Mouse (Mus musculus) kidney, postnatal 25 days (tissue): ENCODE results near the gene Fam126b.
"Not testable (repeated sequence)": the region's sequence is repeated elsewhere in the genome, so short reads cannot be mapped to it uniquely, and the experiment has no call there.

Source experiments
- DNase-seq, 2 experiments: peaks; one replicate each; pipeline ENCODE4 v3.0.0; 2021; ENCODE audit warnings: mixed read lengths in 2 of 2

Fam126b gene

DNA sequence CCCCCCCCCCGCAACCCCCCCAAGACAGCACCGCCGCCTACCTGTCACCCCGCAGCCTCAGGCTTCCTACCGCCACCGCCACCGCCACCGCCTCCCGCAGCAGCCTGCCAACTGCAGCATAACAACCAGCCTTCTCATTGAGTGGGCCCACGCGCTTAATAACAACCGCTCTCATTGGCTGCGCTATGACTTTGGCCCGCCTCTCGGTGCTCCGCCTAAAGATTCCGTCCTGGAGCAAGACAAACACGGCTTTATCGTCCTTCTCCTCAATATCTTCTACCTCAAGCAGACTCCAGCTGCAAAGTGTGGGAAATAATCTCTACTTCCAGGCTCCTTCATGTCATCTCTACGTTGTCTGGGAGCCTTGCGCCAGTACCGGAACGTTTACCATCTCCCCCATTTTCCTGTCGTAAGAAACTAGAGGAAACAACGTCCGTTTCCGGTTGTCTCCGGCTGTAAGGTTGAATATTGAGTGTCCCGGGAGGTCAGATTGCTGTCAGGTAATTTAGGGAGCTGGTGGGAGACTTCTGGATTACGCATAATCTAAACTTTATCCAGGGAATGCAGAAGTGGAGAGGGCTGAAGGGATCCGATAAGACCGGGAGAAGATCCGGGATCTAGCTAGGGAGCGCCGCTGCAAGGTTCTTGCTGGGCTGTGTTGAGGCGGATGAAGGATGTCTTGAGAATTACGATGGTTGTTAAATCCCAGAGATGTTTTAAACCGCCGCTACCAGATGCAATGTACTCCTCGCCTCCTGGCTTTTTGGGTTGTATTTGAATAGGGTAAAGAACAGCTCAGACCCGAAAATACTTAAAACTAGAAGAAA is at the start of gene Fam126b, which contains the start of gene Ndufb3:
Gene Fam126b (minus strand): TSS at position 153 of the 827 bp plus-strand sequence.
Gene Ndufb3 (plus strand): TSS at position 214 of the 827 bp plus-strand sequence.
- peak; percentile 91 to 96 for DNase-seq

DNA sequence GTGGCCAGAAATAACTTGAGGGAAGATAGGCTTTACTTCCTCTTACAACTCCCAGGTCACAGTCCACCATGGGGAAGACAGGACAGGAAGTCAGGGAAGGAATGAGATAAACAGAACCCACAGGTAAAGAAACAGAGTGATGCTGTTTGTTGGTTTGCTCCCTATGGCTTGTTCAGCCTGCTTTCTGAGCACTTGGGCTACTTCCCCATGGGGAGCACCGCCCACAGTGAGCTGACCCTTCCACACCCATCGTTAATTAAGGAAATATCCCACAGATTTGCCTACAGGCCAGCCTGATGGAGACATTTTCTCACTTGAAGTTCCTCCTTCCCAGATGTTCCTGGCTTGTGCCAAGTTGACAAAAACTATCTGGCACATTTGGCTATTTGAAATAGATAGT is 42.7 kb upstream of the Fam126b start:
- DNase-seq, result not testable (repeated sequence)

DNA sequence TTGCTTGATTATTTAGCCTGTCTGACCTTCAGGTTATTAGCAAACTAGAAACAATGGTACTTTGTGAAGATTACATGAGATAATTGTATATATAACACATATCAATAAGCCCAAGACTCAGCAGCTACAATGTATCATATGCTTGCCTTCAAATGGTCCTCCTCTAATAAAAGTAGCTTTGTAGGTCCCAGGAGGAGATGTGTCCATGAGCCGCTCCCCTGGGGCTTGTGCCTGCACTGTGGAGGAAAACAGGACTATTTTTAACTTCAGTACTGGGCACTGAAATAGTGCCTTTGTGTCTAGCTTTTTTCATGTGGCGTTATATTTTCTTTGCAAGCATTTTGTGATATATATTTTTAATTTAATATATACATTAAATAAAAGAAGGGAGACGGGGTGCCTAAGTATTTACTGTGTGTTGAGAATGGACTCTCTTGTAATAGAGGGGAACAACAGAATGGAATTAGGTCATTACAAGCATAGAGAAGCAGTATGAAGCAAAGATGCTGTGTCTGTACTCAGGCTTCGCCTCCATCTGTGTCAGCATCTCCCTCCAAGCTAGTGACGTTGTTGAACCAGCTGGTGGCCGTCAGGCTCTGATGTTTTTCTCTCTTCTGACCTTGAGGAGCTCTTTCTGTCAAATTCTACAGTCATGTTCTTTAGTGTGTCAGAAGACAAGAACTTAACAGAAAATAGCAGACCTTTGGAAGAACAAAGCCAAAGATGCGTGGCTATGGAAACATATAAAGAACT is 36.0 kb upstream of the Fam126b start:
- peak; percentile 12 to 40 for DNase-seq

DNA sequence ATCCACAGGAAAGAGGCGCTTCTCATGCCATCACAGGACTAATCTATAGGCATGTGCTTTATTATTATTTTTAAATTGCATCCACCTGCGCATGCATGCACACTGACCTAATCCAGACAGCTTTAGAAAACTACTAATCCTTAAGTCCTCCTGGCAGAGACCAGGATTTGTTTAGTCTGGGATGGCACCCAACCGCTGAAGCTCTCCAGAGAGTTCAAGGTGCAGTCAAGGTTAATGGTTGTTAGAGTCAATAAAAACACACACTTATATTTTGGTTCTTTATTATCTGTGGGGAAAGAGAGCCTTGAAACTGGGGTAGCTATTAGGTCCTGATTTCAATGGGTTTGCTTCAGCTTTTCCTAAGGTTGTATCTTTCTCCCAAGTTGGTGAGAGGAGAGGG is 35.1 kb upstream of the Fam126b start:
- peak in 1 of 2 experiments; percentile 13 for DNase-seq

GRCm38 (mm10) chr1:58618766-58619165 is 32.6 kb upstream of the Fam126b start:
- DNase-seq, result no peak

- DNase-seq, result no peak
Measured at GRCm38 (mm10) chr1:58617978-58618668, 32.0 kb upstream of the Fam126b start.

GRCm38 (mm10) chr1:58617076-58617475 is 31.0 kb upstream of the Fam126b start:
- no peak for DNase-seq

DNA sequence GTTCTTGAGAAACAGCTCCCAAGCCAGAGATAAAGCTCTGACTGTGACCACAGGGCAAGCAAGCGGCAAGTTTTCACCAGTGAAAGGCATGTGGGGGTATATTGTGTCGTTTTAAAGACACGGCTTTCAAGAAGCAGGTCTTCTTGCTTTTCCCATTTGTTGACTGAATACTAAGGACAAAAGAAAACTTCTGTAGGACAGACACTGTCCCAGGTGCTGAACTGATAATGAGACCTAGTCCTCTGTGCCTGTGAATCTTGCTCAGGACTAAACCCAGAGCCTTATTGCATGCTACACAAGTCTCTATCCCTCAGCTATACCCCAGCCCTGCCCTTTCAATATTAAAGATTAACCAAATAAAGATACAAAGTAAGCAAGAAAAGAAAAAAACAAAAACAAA is 30.1 kb upstream of the Fam126b start:
- no peak for DNase-seq

DNA sequence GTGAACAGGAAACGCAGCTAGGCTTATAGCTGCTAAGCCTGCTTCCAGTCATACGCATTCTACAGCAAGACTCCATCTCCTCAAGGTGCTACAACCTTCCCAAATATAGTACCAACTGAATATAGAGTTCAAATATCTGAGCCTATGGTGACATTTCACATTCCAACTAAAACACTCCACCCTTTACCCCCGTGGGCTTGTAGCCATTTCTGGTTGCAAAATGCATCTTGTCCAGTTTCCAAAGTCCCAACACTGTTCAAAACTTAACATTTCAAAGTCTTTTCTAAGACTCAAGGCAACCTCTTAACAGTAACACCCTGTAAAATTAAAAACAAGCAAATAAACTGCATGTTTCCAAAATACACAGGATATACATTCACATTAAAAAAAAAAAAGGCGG is 29.0 kb upstream of the Fam126b start:
- no peak for DNase-seq

DNA sequence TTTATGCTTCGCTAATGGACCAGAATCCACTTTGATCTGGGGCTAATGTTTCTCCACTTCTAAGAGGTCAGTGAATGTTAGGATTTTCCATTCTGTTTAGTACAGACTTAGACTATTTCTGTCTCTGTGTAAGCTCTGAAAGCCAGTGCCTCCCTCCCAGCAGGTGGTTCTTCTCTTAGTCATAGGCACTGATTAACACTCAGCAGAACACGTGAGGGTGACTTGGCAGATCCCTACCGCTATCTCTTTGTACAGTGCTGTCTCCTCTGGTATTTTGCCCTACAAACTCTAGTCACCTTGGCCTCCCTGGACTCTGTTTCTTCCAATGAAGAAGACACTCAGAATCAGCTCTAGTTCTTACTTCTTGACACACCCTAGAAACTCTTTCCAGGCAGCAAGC is 28.3 kb upstream of the Fam126b start:
- DNase-seq, result peak; percentile 79 to 90

GRCm38 (mm10) chr1:58613786-58614185 is 27.7 kb upstream of the Fam126b start:
- DNase-seq, result peak in 1 of 2 experiments; percentile 43

GRCm38 (mm10) chr1:58610611-58611010 is 24.5 kb upstream of the Fam126b start:
- DNase-seq, result no peak

GRCm38 (mm10) chr1:58610166-58610565 is 24.0 kb upstream of the Fam126b start:
- DNase-seq, result peak in 1 of 2 experiments; percentile 35

DNA sequence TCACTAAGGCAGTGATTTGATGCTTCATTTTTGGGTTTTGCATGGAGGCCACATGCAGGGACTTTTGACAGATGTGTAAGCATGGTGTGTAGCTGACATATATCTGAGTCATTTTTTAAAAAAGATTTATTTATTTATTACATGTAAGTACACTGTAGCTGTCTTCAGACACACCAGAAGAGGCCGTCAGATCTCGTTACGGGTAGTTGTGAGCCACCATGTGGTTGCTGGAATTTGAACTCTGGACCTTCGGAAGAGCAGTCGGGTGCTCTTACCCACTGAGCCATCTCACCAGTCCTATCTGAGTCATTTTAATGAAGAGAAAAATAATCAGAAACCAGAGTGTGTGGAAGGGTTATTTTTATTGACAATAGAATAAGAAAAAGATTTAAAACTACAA is 23.5 kb upstream of the Fam126b start:
- peak in 1 of 2 experiments; percentile 50 for DNase-seq

DNA sequence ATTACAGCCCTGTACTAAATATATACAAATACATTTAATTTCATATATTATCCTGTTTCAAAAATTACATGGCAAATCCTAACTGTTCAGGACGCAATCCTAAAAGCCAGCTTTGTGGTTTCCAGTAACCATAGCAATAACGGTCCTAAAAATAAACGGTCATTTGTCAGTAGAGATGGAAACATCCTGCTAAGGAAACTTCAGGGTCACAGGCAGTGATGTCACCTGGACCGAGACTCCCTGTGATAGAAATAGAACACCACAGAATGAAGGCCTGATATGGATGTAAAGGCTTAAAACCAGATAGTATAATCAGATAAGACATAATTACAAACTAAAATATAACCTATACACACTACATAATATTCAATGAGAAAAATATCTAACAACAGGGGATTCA is 17.6 kb upstream of the Fam126b start:
- no peak for DNase-seq

- DNase-seq, result peak in 1 of 2 experiments; percentile 40
Measured at GRCm38 (mm10) chr1:58602681-58603080, 16.6 kb upstream of the Fam126b start.

DNA sequence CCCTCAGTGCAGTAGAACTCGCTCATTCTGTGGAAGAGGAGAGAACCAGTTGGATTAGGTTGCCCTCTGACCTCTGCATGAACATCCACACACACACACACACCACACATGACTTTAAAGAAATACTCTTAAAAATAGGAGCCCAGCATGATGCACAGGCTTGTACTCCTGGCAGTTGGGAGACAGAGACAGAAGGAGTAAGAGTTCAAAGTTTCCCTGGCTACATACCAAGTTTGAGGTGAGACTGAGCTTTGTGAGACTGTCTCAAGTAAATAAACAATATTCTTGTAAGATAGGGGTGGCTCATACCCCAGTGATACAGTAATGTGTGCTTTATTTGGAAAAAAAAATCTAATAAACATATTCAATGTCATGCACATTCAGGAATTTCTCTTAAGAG is 1.4 kb upstream of the Fam126b start:
- DNase-seq, result no peak

- DNase-seq, result no peak
Measured at GRCm38 (mm10) chr1:58585373-58586170, 551 bp downstream of the Fam126b start.

DNA sequence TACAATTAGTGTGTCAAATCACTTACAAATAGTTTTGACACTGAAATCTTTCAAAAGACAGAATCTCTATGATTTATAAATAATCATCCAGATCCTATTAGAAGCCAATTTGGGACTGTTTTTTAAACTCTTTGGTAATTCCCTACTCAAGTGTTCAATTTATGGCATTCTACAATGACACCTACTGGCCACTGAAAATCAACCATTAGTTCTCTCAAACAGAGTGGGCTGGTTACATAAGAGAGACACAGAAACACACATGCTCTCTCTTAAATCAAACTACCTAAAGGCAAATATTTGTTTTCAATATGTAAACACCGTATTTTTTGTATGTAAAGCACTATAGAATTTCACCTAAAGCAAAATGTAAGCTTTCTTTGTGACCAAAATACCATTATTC is 1.9 kb downstream of the Fam126b start:
- no peak for DNase-seq

DNA sequence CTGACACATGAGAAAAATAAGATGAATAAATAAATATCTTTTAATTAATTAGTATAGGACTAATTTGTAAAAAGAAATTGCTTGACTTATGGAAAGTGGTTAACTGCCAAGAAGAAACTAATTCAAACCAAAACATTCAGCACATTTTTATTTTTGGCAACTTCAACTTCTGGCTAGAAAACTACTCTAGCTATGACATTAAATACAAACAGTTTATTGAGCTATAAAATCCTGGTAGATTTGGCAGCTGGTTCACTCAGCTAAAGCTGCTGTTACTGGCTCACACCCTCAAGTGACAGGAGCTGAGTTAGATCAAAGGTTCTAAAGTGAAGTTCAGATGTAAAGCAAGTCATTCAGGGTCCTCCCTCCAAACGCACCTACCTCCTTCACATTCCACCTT is 3.5 kb downstream of the Fam126b start:
- no peak for DNase-seq

GRCm38 (mm10) chr1:58579179-58579578 is 6.9 kb downstream of the Fam126b start:
- peak; percentile 47 to 68 for DNase-seq

DNA sequence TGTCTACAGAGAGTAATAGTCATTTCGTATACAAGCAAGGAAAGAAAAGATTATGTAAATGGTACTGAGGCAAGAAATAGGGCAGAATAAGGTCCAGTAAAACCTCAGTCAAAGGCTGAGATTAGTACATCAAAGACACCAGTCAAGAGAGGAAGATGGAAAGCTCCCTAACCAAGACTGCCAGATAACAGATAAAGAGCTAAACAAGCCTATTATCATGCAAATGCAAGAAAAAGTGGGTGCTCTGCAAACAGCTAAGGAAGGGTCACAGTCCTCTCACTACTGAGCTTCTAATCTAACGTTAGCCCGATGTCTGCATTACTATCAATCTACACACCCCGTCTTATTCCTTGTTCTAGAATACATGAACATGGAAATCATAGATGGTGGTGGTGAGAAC is 15.7 kb downstream of the Fam126b start:
- no peak for DNase-seq
